Mouse (Mus musculus) CH12.LX (cell line): ENCODE measurements at regions not wholly inside any gene's neighbourhood (a gene's known extent, or its start where the extent isn't known, plus 50 kb on each side); places are given as distances from the start of the nearest gene placed in this dataset.

ENCODE experiments used
- DNase-seq: peaks from one replicate; pipeline ENCODE4 v3.0.0-alpha.2; 2013; ENCODE audit errors: extremely low read depth
- H3K27ac ChIP-seq: 2 replicates; pipeline ENCODE4 v1.5.1; 2012; ENCODE audit warnings: low read depth, mild to moderate bottlenecking, control low read depth, moderate library complexity; ENCODE audit not compliant: insufficient read depth
- H3K27me3 ChIP-seq: replicated peaks from 2 replicates; pipeline ENCODE3; 2012; ENCODE audit warnings: inconsistent platforms
- H3K36me3 ChIP-seq, 2 experiments: replicated peaks in 1 of 2; 2 replicates each; pipeline versions ENCODE3 to v1.6.1; 2012; ENCODE audit warnings: inconsistent platforms in 1 of 2, low read length in 1 of 2, mild to moderate bottlenecking in 1 of 2, mixed read lengths in 1 of 2, moderate library complexity in 1 of 2; ENCODE audit not compliant: control insufficient read depth in 1 of 2, insufficient read depth in 1 of 2
- H3K4me1 ChIP-seq, 2 experiments: 2 replicates each; pipeline ENCODE4 v1.6.1; 2012; ENCODE audit warnings: inconsistent platforms in 1 of 2, moderate library complexity in 1 of 2; ENCODE audit not compliant: insufficient read depth in 2 of 2, control insufficient read depth in 1 of 2
- H3K4me2 ChIP-seq: 2 replicates; pipeline ENCODE4 v1.6.1; 2012; ENCODE audit warnings: low read depth, mild to moderate bottlenecking, control low read depth; ENCODE audit not compliant: poor library complexity, insufficient read depth, severe bottlenecking
- H3K4me3 ChIP-seq, 3 experiments: fragments of 150-350 bp in 1 of 3; sonication (generic) in 1 of 3; replicated peaks in 1 of 3; 2 replicates each; pipeline versions ENCODE3 to v1.5.1; 2011 to 2012; ENCODE audit warnings: low read depth in 2 of 3, low read length in 2 of 3, mild to moderate bottlenecking in 2 of 3, moderate library complexity in 2 of 3, control low read depth in 1 of 3, improper control_type of control experiment in 1 of 3, inconsistent platforms in 1 of 3, mixed read lengths in 1 of 3; ENCODE audit not compliant: poor library complexity in 1 of 3
- H3K79me2 ChIP-seq: replicated peaks from 2 replicates; pipeline ENCODE4 v1.6.1; 2012; ENCODE audit warnings: mild to moderate bottlenecking, moderate library complexity; ENCODE audit not compliant: control insufficient read depth, poor library complexity, insufficient read depth, severe bottlenecking; ENCODE audit errors: extremely low read depth
- H3K9ac ChIP-seq: 2 replicates; pipeline ENCODE4 v1.6.1; 2012; ENCODE audit warnings: low read depth, mild to moderate bottlenecking, control low read depth, moderate library complexity; ENCODE audit not compliant: insufficient read depth
- H3K9me3 ChIP-seq: replicated peaks from 2 replicates; pipeline ENCODE3; 2012; ENCODE audit warnings: low read length, inconsistent platforms, mixed read lengths
- CHD2 ChIP-seq: IDR thresholded peaks from 2 replicates; pipeline ENCODE4 v1.6.1; 2011; ENCODE audit warnings: low read length, improper control_type of control experiment
- EP300 ChIP-seq: IDR thresholded peaks from 2 replicates; pipeline ENCODE4 v1.6.1; 2011; ENCODE audit warnings: low read length, improper control_type of control experiment
- ETS1 ChIP-seq: conservative IDR thresholded peaks from 2 replicates; pipeline ENCODE4 v1.6.1; 2012; ENCODE audit warnings: low read depth, mild to moderate bottlenecking, inconsistent platforms, low read length, improper control_type of control experiment, moderate library complexity
- HCFC1 ChIP-seq: IDR thresholded peaks from 2 replicates; pipeline ENCODE4 v1.6.1; 2012; ENCODE audit warnings: low read depth, mild to moderate bottlenecking, inconsistent platforms, low read length, improper control_type of control experiment
- JUND ChIP-seq: conservative IDR thresholded peaks from 2 replicates; pipeline ENCODE4 v1.6.1; 2011; ENCODE audit warnings: low read depth, low read length, improper control_type of control experiment
- MAFK ChIP-seq: IDR thresholded peaks from 2 replicates; pipeline ENCODE4 v1.6.1; 2011; ENCODE audit warnings: low read length, improper control_type of control experiment; ENCODE audit not compliant: insufficient replicate concordance
- MAX ChIP-seq: IDR thresholded peaks from 2 replicates; pipeline ENCODE4 v1.6.1; 2011; ENCODE audit warnings: low read length, improper control_type of control experiment
- MYC ChIP-seq: IDR thresholded peaks from 2 replicates; pipeline ENCODE4 v1.6.1; 2011; ENCODE audit warnings: low read depth, mild to moderate bottlenecking, improper control_type of control experiment, low read length
- NELFE ChIP-seq: IDR thresholded peaks from 2 replicates; pipeline ENCODE4 v1.6.1; 2011; ENCODE audit warnings: low read depth, low read length, improper control_type of control experiment
- PAX5 ChIP-seq: IDR thresholded peaks from 2 replicates; pipeline ENCODE4 v1.6.1; 2012; ENCODE audit warnings: low read length, inconsistent platforms, mixed read lengths
- POLR2AphosphoS2 ChIP-seq: IDR thresholded peaks from 2 replicates; pipeline ENCODE4 v1.6.1; 2011; ENCODE audit warnings: low read depth, low read length, improper control_type of control experiment
- RAD21 ChIP-seq: IDR thresholded peaks from 2 replicates; pipeline ENCODE4 v1.6.1; 2011; ENCODE audit warnings: low read depth, mild to moderate bottlenecking, low read length, improper control_type of control experiment, moderate library complexity
- RCOR1 ChIP-seq: conservative IDR thresholded peaks from 2 replicates; pipeline ENCODE4 v1.6.1; 2012; ENCODE audit warnings: low read depth, mild to moderate bottlenecking, inconsistent platforms, low read length, improper control_type of control experiment
- SMC3 ChIP-seq: IDR thresholded peaks from 2 replicates; pipeline ENCODE4 v1.6.1; 2011; ENCODE audit warnings: low read depth, low read length, improper control_type of control experiment
- USF1 ChIP-seq: IDR thresholded peaks from 2 replicates; pipeline ENCODE4 v1.6.1; 2014; ENCODE audit warnings: low read depth, mild to moderate bottlenecking, inconsistent platforms, low read length, improper control_type of control experiment
- ZC3H11A ChIP-seq: IDR thresholded peaks from 2 replicates; pipeline ENCODE4 v1.6.1; 2012; ENCODE audit warnings: low read depth, mild to moderate bottlenecking, inconsistent platforms, low read length, improper control_type of control experiment
- ZKSCAN1 ChIP-seq: IDR thresholded peaks from 2 replicates; pipeline ENCODE4 v1.6.1; 2012; ENCODE audit warnings: low read depth, inconsistent platforms, low read length, improper control_type of control experiment, borderline replicate concordance
- ZMIZ1 ChIP-seq: IDR thresholded peaks from 2 replicates; pipeline ENCODE4 v1.6.1; 2012; ENCODE audit warnings: low read depth, mild to moderate bottlenecking, inconsistent platforms, low read length, improper control_type of control experiment
- dilution Hi-C: fragments of 300-500 bp; cut with MboI; formaldehyde crosslinking; loops from 2 replicates; pipeline ENCODE4 v1.14.3; 2020; ENCODE audit warnings: low sequenced_read_pairs; ENCODE audit not compliant: extremely low pct_unique_long_range_greater_than_20kb, extremely low pct_ligation_motif_present
- in situ Hi-C: fragments of 300-500 bp; cut with MboI; formaldehyde crosslinking; loops from 3 replicates; pipeline ENCODE4 v1.14.3; 2019; ENCODE audit warnings: low sequenced_read_pairs, low pct_ligation_motif_present, low pct_unique_long_range_greater_than_20kb, mixed read lengths

DNA sequence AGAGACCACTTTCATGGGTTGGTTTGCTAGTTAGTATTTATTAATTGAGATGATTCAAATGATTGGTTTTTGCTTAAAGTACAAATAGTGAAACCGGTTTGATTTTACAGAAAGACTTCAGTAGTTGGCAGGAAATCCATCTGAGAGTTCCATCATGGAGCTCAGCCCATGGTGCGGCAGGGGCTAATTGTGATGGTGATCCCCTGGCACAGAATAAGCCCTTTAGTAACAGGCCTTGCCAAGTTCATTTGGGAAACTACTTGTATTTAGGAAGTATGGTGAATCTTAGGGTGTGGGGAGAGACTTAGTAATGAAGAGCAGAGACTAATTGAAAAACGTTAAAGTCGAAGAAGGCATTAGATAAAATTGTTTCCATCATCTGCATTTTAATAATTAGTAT, 63.5 kb upstream of the Adgrb3 start:
- H3K79me2 ChIP-seq: no peaks in the 10 kb centered on the region
- H3K9ac ChIP-seq: no peak overlapping the region
- no peak for TF ChIP-seq MAX
- no peak for TF ChIP-seq MYC
- no peak for TF ChIP-seq ZKSCAN1
- no peak for TF ChIP-seq SMC3
- no peak for TF ChIP-seq ZMIZ1
- no peak for TF ChIP-seq CHD2
- TF ChIP-seq ETS1: no peak
- no peak for TF ChIP-seq NELFE
- no peak for TF ChIP-seq RAD21
- TF ChIP-seq, all 38 proteins: peak for 0
- in situ Hi-C loops (no loop called here), dilution Hi-C loops (no loop called here)
- no peak overlapping the region for H3K4me2 ChIP-seq
- H3K4me1 ChIP-seq: no peaks in the 10 kb centered on the region
- no peak overlapping the region for H3K27ac ChIP-seq
- H3K4me3 ChIP-seq: no peak overlapping the region
- DNase-seq: no peak
- H3K9me3 ChIP-seq: peaks cover 9% of the 10 kb centered on the region
- H3K36me3 ChIP-seq: no peaks in the 10 kb centered on the region
- no peaks in the 10 kb centered on the region for H3K27me3 ChIP-seq

DNA sequence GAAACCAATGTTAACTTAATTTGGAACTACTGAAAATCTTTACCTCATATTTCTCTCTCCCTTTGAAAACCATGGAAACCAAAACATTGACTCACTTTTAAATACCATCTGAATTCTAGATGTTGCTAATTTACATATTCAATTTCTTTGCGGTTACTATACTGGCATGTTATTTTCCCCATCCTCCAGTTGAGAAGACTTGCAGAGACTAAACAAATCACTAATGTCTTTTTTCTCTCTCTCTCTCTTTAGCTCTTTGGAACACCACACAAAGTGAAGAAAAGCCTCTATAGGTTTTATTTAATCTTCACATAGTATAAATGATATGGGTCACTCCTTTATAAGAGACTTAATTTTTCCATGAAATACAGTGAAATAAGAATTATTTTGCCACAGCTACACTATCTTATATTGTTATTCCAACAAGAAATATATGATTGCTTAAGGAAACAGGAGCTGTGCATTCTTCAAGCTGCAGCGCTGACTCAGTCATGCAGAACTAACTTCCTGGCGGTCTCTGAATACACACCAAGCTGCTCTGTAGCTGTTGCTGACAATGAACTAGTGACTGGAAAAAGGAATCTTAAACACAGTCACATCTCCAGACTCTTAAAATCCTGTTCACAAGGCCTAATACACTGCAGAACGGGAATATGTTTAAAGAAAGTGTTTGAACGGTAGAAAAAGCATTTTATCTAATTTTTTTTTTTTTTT, 62.7 kb upstream of the Adgrb3 start:
- no peaks in the 10 kb centered on the region for H3K36me3 ChIP-seq
- H3K79me2 ChIP-seq: no peaks in the 10 kb centered on the region
- H3K4me3 ChIP-seq: no peak overlapping the region
- dilution Hi-C loops: no loop called here
- no peak overlapping the region for H3K9ac ChIP-seq
- no peak overlapping the region for H3K27ac ChIP-seq
- H3K27me3 ChIP-seq: no peaks in the 10 kb centered on the region
- TF ChIP-seq JUND: no peak
- no peak for TF ChIP-seq MAFK
- no peak for TF ChIP-seq USF1
- no peak for TF ChIP-seq PAX5
- TF ChIP-seq NELFE: no peak
- TF ChIP-seq EP300: no peak
- no peak for TF ChIP-seq RCOR1
- TF ChIP-seq HCFC1: no peak
- TF ChIP-seq POLR2AphosphoS2: no peak
- no peak for TF ChIP-seq ZC3H11A
- no peak for DNase-seq
- H3K9me3 ChIP-seq: peaks cover 10% of the 10 kb centered on the region
- no peaks in the 10 kb centered on the region for H3K4me1 ChIP-seq
- no peak overlapping the region for H3K4me2 ChIP-seq
- in situ Hi-C loops: no loop called here
